Mouse (Mus musculus) heart, embryonic 11.5 days (tissue): ENCODE data around the gene Fam196b. TPM values are rescaled to one million over a fixed set of nuclear protein-coding genes. Genes with fewer than 3 reads are reported as not detected.

Experiments used
- ATAC-seq: fragments of 200-750 bp; cut with Nextera tagmentation; replicated peaks from 2 replicates; pipeline ENCODE4 v1.8.0; 2017; ENCODE audit warnings: moderate library complexity; ENCODE audit not compliant: insufficient number of reproducible peaks, low FRiP score, low TSS enrichment
- H3K27ac ChIP-seq: fragments of 300-500 bp; sonication (generic); 2 replicates; pipeline ENCODE4 v1.5.1; 2014; ENCODE audit warnings: mild to moderate bottlenecking, low read depth, low read length
- H3K27me3 ChIP-seq: fragments of 300-500 bp; sonication (generic); 2 replicates; pipeline ENCODE4 v1.6.1; 2014; ENCODE audit warnings: mild to moderate bottlenecking, low read length, mixed read lengths; ENCODE audit not compliant: control insufficient read depth, insufficient read depth
- H3K36me3 ChIP-seq: fragments of 300-500 bp; sonication (generic); 2 replicates; pipeline ENCODE4 v1.6.1; 2014; ENCODE audit warnings: mild to moderate bottlenecking, low read length, moderate library complexity, mixed read lengths; ENCODE audit not compliant: control insufficient read depth, insufficient read depth
- H3K4me1 ChIP-seq: fragments of 300-500 bp; sonication (generic); 2 replicates; pipeline ENCODE4 v1.6.1; 2014; ENCODE audit warnings: low read length; ENCODE audit not compliant: control insufficient read depth, insufficient read depth
- H3K4me2 ChIP-seq: fragments of 300-500 bp; sonication (generic); 2 replicates; pipeline ENCODE4 v1.6.1; 2014; ENCODE audit warnings: mild to moderate bottlenecking, moderate library complexity
- H3K4me3 ChIP-seq: fragments of 300-500 bp; sonication (generic); 2 replicates; pipeline ENCODE4 v1.5.1; 2014; ENCODE audit warnings: low read depth, low read length
- H3K9ac ChIP-seq: fragments of 300-500 bp; sonication (generic); 2 replicates; pipeline ENCODE4 v1.6.1; 2014; ENCODE audit warnings: mild to moderate bottlenecking, low read depth, low read length, moderate library complexity
- H3K9me3 ChIP-seq: fragments of 300-500 bp; sonication (generic); replicated peaks from 2 replicates; pipeline ENCODE4 v1.6.1; 2016; ENCODE audit warnings: low read length; ENCODE audit not compliant: control insufficient read depth
- WGBS: fragments of 180-500 bp; shearing (Covaris S2); extraction: QIAGEN DNeasy Blood & Tissue Kit; methylation state at CpG from one replicate; pipeline ENCODE4 v1.1.7; 2014; ENCODE audit not compliant: insufficient replicate concordance; 5-methylcytosine and 5-hydroxymethylcytosine counted together
- polyA plus RNA-seq: library from polyadenylated mRNA; unstranded; fragments of >200 nt; fragmentation: Nextera tagmentation; extraction: Ambion mirVana; gene quantifications from 2 replicates; pipeline ENCODE4 v1.2.1, GENCODE M21; 2014

The Fam196b gene
- polyA plus RNA-seq, 1 experiment from 2014 or later: 0.43 TPM

GRCm38 (mm10) chr11:34315383-34315782 is 761 bp downstream of the Fam196b start:
- WGBS: 47% methylated on average over 5 of the region's 5 CpGs
- H3K4me3 ChIP-seq: no peak overlapping the region
- no peaks in the 10 kb centered on the region for H3K27me3 ChIP-seq
- peaks cover 3% of the 10 kb centered on the region; the same call in 1 of the 2 replicates for H3K4me1 ChIP-seq
- peak overlapping the region; percentile 68; the same call in 1 of the 2 replicates for H3K4me2 ChIP-seq
- no peaks in the 10 kb centered on the region for H3K36me3 ChIP-seq
- ATAC-seq: no peak
- H3K27ac ChIP-seq: no peak overlapping the region
- H3K9me3 ChIP-seq: no peaks in the 10 kb centered on the region
- no peak overlapping the region for H3K9ac ChIP-seq

- no peak for ATAC-seq
- Histone ChIP-seq H3K36me3 (no peaks in the 10 kb centered on the region), H3K4me1 (peaks cover 3% of the 10 kb centered on the region; the same call in 1 of the 2 replicates), H3K9ac (no peak overlapping the region), H3K9me3 (no peaks in the 10 kb centered on the region), H3K27me3 (no peaks in the 10 kb centered on the region), H3K27ac (no peak overlapping the region), H3K4me2 (no peak overlapping the region), H3K4me3 (no peak overlapping the region)
- 76% methylated on average over 10 of the region's 10 CpGs for WGBS
These were observed 1.6 kb downstream of the Fam196b start for GRCm38 (mm10) chr11:34316176-34316575.

- no peaks in the 10 kb centered on the region for H3K9me3 ChIP-seq
- H3K4me3 ChIP-seq: no peak overlapping the region
- WGBS: 76% methylated on average over 8 of the region's 8 CpGs
- H3K4me2 ChIP-seq: no peak overlapping the region
- no peak overlapping the region for H3K27ac ChIP-seq
- ATAC-seq: no peak
- peaks cover 3% of the 10 kb centered on the region; the same call in 1 of the 2 replicates for H3K4me1 ChIP-seq
- no peaks in the 10 kb centered on the region for H3K36me3 ChIP-seq
- no peaks in the 10 kb centered on the region for H3K27me3 ChIP-seq
- no peak overlapping the region for H3K9ac ChIP-seq
These were observed 2.4 kb downstream of the Fam196b start for GRCm38 (mm10) chr11:34317001-34317400.

GRCm38 (mm10) chr11:34319282-34319681 is 4.7 kb downstream of the Fam196b start:
- H3K27ac ChIP-seq: no peak overlapping the region
- H3K4me2 ChIP-seq: no peak overlapping the region
- no peaks in the 10 kb centered on the region for H3K36me3 ChIP-seq
- H3K9me3 ChIP-seq: no peaks in the 10 kb centered on the region
- WGBS: 69% methylated on average over 1 of the region's 1 CpGs
- no peaks in the 10 kb centered on the region for H3K27me3 ChIP-seq
- H3K4me1 ChIP-seq: no peaks in the 10 kb centered on the region
- no peak for ATAC-seq
- no peak overlapping the region for H3K4me3 ChIP-seq
- no peak overlapping the region for H3K9ac ChIP-seq

GRCm38 (mm10) chr11:34323664-34324063 is 9.0 kb downstream of the Fam196b start:
- no peak overlapping the region for H3K4me3 ChIP-seq
- H3K9ac ChIP-seq: no peak overlapping the region
- no peaks in the 10 kb centered on the region for H3K36me3 ChIP-seq
- H3K27me3 ChIP-seq: no peaks in the 10 kb centered on the region
- 72% methylated on average over 8 of the region's 8 CpGs for WGBS
- H3K4me1 ChIP-seq: no peaks in the 10 kb centered on the region
- H3K4me2 ChIP-seq: no peak overlapping the region
- no peak for ATAC-seq
- no peaks in the 10 kb centered on the region for H3K9me3 ChIP-seq
- no peak overlapping the region for H3K27ac ChIP-seq

GRCm38 (mm10) chr11:34332344-34333031 is 17.9 kb downstream of the Fam196b start:
- ATAC-seq: no peak
- Histone ChIP-seq H3K9me3 (no peaks in the 10 kb centered on the region), H3K9ac (no peak overlapping the region), H3K36me3 (no peaks in the 10 kb centered on the region), H3K27ac (no peak overlapping the region), H3K4me1 (no peaks in the 10 kb centered on the region), H3K4me3 (no peak overlapping the region), H3K27me3 (no peaks in the 10 kb centered on the region), H3K4me2 (no peak overlapping the region)
- WGBS: 40% methylated on average over 7 of the region's 7 CpGs

- WGBS: 59% methylated on average over 1 of the region's 1 CpGs
These were observed 23.3 kb downstream of the Fam196b start for GRCm38 (mm10) chr11:34337907-34338306.

GRCm38 (mm10) chr11:34339693-34340092 is 25.1 kb downstream of the Fam196b start:
- Histone ChIP-seq H3K4me1 (peaks cover 20% of the 10 kb centered on the region), H3K9me3 (no peaks in the 10 kb centered on the region)
- ATAC-seq: no peak

More at GRCm38 (mm10) chr11:34337907-34338306, 23.3 kb downstream of the Fam196b start:
- Histone ChIP-seq H3K9me3 (no peaks in the 10 kb centered on the region), H3K9ac (no peak overlapping the region), H3K4me3 (no peak overlapping the region), H3K36me3 (no peaks in the 10 kb centered on the region), H3K4me1 (peaks cover 11% of the 10 kb centered on the region), H3K4me2 (no peak overlapping the region), H3K27me3 (no peaks in the 10 kb centered on the region), H3K27ac (no peak overlapping the region)
- no peak for ATAC-seq

More at GRCm38 (mm10) chr11:34339693-34340092, 25.1 kb downstream of the Fam196b start:
- H3K4me2 ChIP-seq: no peak overlapping the region
- 53% methylated on average over 5 of the region's 5 CpGs for WGBS
- no peaks in the 10 kb centered on the region for H3K27me3 ChIP-seq
- no peak overlapping the region for H3K27ac ChIP-seq
- H3K9ac ChIP-seq: no peak overlapping the region
- no peaks in the 10 kb centered on the region for H3K36me3 ChIP-seq
- H3K4me3 ChIP-seq: no peak overlapping the region
